Mouse (Mus musculus): Measurements from ENCODE around the gene Tmem91.

- TF ChIP-seq CTCF (IDR thresholded peaks at IDR 0.05; ENCODE audit: low read depth, low read length) (no peak), EP300 (IDR thresholded peaks at IDR 0.05; ENCODE audit: insufficient read depth, low read depth, low read length) (no peak)
These were observed 25.1 kb downstream of the Tmem91 start for GRCm38 (mm10) chr7:25649839-25650238.
